Mouse (Mus musculus): ENCODE data around the gene Tmem63c.

Gene Tmem63c

GRCm38 (mm10) chr12:87065446-87065845 is 44.3 kb downstream of the Tmem63c start:
- no peak for DNase-seq

DNA sequence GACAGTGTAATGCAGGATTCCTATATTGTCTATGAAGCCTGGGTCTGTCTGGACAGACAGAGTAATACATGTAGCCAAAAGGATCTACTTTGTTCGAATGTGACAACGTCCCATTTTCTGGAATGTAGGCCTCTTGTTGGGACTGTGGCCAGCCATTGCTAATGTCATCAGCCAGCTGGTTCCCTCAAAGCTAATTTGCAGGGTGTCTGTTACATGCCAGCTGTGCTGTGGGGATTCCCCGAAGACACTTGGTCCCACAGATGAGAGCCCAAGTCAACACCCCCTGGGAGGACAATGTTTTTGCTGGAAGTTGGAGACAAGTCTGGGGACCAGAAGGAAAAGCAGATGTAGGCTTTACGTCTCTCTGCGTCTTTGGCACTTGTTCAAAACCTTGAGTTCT is 45.3 kb downstream of the Tmem63c start:
- no peak for DNase-seq

DNA sequence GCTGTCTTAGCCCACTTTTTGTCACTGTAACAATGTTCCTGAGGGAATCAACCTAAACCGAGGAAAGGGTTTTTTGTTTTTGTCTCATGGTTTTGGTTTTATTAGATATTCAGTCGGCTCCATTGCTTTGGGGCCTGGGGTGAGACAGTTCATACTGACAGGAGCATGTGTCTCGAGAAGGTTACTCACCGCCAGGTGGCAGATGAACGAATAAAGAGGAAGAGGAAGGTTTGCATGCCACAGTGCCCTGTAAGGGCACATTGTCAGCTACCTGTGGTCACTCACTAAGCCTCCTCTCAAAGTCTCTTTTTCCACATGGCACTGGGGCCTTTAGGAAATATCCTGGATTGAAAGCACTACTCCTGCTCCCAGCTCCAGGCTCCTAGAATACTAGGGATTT is 49.4 kb downstream of the Tmem63c start:
- no peak for DNase-seq

GRCm38 (mm10) chr12:87076610-87077009 is 55.5 kb downstream of the Tmem63c start:
- DNase-seq, result no peak

GRCm38 (mm10) chr12:87082797-87083196 is 61.7 kb downstream of the Tmem63c start:
- DNase-seq, result no peak

DNA sequence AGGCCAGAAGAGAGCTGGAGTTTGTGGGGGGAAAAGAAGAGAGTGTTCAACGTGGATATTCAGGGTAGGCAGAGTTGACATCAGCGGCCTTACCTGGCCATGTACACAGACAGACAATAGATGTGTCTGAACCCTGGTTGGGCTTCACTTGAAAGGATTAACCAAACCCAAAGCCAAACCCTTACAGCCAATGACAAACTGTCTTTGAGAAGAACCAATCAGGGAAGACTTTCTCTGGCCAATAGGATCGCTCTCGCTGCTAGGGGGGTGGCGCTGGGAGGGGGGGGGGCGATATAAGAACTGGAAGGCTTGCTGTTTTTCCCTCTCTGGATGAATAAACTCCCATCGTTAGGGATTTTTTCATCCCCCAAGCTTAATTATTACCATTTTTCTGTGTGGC is 66.1 kb downstream of the Tmem63c start:
- no peak for DNase-seq

- DNase-seq, result peak; percentile 16
Observed at GRCm38 (mm10) chr12:87088331-87088730, 67.2 kb downstream of the Tmem63c start.

DNA sequence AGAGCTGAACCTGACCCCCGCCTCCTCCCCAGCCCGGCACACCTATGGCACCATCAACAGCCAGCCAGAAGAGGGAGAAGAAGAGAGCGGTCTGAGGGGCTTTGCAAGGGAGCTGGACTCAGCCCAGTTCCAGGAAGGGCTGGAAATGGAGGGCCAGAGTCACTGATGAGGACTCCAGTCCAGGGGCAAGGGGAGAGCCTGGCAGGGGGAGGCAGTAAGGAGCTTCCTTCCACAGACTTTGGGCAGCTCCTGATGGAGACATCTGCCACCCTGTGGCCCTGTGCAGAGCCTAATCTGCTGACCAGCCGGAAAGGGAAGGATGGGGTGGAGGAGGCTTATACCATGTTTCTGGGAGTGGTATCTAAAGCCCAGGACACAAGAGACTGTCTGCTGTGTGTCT is 68.1 kb downstream of the Tmem63c start:
- DNase-seq, result no peak

DNA sequence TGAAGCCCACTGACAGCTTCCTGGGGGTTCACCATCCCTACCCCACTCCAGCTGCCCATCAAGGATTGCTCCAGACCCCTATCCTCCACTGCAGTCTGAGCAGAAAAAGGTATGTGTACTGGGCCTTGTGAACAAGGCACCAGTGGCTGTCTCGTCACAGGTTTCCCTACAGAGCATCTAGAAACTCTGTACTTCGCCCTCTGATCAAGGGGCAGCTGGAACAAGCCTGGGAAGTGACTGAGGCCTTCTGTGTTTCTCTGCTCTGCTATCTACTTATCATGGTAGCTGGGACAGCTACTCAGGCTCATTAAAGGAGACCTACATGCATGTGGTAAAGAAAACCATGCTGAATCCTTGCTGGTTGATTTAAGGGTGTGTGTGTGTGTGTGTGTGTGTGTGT is 68.6 kb downstream of the Tmem63c start:
- no peak for DNase-seq

GRCm38 (mm10) chr12:87091916-87092315 is 70.8 kb downstream of the Tmem63c start:
- no peak for DNase-seq

DNA sequence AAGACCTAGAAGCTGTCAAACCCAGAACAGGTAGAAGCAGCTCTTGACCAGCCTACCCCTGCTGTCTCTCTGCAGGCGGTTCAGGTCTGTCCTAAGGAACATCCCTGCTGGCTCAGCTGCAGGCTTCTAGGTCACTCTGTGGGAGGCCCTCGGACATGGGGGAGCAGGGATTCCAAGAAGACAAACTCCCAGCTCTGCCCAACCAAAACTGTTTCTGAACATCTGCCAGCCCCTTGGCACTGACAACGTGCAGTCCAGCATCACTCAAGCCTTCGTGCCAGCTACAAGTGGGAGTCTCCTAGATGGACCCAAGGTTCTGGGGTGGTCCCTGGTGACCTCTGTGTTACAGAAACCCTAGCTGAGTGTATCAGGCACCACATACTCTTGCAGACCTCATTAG is 72.1 kb downstream of the Tmem63c start:
- no peak for DNase-seq

DNA sequence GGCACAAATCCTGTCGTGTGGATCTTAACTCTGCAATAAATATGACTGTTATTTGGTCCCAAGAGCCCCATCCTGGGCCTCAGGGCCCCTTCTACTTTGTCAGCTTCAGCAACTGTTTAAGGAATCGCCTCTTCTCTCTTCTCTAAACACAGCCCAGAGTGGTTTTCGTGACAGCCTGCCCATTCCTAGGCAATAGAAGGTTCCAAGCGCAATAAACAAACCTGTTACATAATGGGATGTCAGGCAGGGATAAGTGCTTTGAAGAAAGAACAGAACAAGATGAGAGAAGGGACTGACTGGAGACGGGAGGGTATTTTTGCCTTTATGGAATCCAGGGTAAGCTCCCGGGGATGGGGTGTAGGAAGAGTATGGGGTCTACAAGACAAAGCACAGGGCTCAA is 72.5 kb downstream of the Tmem63c start:
- no peak for DNase-seq

- DNase-seq, result no peak
Observed at GRCm38 (mm10) chr12:87100331-87100730, 79.2 kb downstream of the Tmem63c start.

- DNase-seq, result no peak
Observed at GRCm38 (mm10) chr12:87102165-87102631, 81.1 kb downstream of the Tmem63c start, which contains the start of gene Ngb. TSS of gene Ngb (minus strand) at chr12:87102539.

- no peak for DNase-seq
Observed at GRCm38 (mm10) chr12:87103471-87103870, 82.3 kb downstream of the Tmem63c start.

DNA sequence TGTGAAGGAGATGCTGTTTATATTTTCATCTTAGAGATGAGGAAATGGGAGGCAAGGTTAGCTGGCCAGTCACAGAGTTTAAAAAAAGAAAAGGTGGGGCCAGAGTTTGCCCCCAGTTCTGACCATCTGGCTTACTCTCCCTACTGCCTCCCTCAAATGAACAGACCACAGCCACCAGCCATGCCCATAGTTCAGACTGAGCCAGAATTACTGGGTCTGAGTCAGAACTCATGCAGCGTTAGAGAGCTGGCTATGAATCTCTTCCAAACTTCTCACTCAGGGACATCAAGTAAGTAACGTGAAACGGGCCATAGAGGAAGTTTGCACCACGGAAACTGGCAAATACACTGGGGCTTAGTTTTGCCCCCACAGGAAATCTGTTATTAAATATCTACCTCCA is 83.7 kb downstream of the Tmem63c start:
- DNase-seq, result no peak

GRCm38 (mm10) chr12:87107357-87107977 is 86.3 kb downstream of the Tmem63c start:
- no peak for DNase-seq

DNA sequence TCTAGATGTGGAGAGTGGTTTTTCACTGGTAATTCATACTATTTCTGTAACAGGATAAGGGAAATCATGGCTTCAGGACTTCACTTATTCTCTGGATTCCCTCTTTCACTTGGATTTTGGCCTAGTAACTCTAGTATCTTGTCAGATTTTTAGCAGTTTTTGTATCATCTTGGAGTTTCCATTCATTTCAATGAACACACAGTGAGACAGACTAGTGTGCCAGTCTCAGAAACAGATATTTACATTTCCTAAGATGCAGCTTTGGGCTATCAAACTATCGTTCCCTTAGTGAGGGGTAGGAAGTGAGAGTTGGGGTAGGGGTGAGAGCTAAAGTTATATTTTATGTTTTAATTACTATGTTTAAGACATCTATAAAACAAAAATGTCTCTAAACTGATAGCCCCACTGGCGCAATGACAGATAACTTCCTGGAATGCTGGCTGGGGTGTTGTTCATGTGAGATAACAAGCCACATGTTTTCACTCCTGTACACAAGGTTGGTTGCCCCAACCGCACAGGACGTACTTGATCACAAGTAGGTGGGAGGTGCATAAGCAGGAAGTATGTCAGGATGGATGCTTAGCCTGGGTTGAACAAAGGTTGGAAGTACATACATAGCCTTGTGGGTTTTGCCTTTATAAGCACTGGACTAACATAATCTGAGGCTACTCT is 100.9 kb downstream of the Tmem63c start:
- DNase-seq, result no peak

DNA sequence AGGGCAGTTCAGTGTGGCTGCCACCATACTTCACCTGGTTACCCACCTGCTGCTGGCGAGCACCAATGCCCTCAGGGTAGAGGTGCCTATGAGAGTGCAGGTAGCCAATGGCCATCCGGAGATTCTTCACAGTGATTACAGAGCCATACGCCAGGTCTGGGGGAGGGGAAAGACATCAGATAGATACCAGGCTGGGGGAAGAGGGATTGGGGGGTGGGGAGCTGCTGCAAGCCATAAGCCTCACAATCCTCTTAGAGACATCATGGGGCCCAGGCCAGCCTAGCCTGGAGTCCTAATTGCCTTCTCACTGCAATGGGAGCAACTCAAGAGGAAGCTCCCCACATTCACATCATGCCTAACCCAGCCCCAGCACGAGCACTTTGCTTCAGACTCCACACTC is 106.1 kb downstream of the Tmem63c start:
- no peak for DNase-seq

- DNase-seq, result no peak
Observed at GRCm38 (mm10) chr12:87130224-87130623, 109.1 kb downstream of the Tmem63c start.

GRCm38 (mm10) chr12:87131181-87131580 is 110.0 kb downstream of the Tmem63c start:
- no peak for DNase-seq

DNA sequence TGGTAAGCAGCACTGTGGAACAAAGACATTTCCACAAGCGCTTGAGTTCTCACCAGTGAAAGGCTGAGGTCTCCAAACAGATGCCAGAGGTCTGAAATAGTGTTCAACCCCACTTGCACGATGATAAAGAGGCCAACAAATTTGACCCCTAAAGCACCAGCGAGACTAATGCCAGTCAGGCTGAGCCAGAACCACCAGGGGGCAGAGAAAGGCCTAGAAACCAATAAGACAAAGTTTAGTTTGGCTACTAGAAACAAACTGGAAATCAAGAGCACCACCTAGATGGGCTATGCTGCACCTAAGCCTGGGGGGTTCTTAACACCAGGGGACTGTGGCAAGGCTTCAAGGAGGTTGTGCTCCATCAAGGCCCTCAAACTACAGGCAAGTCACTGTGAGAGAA is 110.5 kb downstream of the Tmem63c start:
- peak; percentile 46 for DNase-seq

DNA sequence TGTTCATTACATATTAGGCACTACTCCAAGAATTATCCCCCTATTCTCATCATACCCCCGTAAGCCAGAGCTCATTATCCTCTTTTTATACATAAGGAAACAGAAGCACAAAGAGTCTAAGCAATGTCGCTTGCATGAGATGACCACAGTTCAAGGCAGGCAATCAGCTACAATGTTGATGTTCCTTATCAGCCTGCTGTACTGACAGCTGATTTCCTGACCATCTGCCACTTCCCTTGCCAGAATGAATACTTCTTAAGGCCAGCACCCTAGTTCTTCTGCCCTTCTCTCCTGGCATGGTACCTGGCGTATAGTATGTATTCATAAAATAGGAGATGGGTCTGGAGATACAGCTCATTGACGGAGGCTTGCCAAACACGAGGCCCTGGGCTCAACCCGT is 111.1 kb downstream of the Tmem63c start:
- DNase-seq, result no peak

DNA sequence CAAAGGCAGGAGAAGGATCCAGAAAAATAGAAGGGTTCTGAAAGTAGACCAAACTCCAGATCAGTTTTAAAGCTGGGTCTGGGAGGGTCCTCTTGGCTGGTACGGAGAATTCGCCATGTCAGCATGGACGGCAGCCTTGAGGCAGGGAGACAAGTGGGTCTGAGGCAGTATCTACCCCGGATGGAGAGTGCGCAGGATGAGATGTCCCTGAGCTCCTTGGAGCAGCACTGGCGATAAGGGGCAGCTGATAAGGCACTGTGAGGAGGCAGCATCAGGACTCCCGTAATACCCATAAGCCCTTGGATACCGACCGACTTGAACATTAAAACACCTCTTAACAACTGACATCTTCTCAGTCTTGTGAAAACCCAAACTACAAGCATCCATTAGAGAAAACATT is 111.6 kb downstream of the Tmem63c start:
- no peak for DNase-seq

Measured in thymus, postnatal 25 days (tissue).